Mouse (Mus musculus): ENCODE measurements at regions not wholly inside any gene's neighbourhood (a gene's known extent, or its start where the extent isn't known, plus 50 kb on each side); places are given as distances from the start of the nearest gene placed in this dataset.
A peak's percentile ranks its signal among the peaks of the same experiment; 100 is the strongest.

- no peak for DNase-seq
Observed at GRCm38 (mm10) chr7:115388874-115389273, 645.4 kb downstream of the Insc start.

DNA sequence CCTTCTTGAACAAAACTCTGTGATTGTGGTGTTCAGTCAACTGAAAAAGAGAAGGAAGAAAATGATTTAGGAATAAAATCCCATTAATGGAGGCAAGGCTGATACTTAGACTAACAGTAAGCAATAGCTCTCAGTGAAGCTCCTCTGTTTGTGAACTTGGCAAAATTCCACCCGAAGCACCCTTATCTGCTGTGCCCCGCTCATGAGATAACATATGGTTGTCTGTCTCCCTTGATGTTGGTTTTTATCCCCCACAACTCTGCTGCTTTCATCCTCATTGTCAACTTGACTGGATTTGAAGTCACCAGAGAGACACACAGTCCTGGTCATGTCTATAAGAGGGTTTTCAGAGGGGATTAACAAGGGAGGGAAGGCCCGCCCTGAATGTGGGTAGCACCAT is 646.1 kb downstream of the Sox6 start:
- no peak for DNase-seq

GRCm38 (mm10) chr7:115398202-115398601 is 640.4 kb downstream of the Sox6 start:
- no peak for DNase-seq

GRCm38 (mm10) chr7:115399461-115399860 is 639.1 kb downstream of the Sox6 start:
- DNase-seq = no peak

GRCm38 (mm10) chr7:115407889-115408288 is 630.7 kb downstream of the Sox6 start:
- DNase-seq = no peak

GRCm38 (mm10) chr7:115408915-115409314 is 629.7 kb downstream of the Sox6 start:
- no peak for DNase-seq

GRCm38 (mm10) chr7:115410501-115411230 is 627.9 kb downstream of the Sox6 start:
- no peak for DNase-seq

DNA sequence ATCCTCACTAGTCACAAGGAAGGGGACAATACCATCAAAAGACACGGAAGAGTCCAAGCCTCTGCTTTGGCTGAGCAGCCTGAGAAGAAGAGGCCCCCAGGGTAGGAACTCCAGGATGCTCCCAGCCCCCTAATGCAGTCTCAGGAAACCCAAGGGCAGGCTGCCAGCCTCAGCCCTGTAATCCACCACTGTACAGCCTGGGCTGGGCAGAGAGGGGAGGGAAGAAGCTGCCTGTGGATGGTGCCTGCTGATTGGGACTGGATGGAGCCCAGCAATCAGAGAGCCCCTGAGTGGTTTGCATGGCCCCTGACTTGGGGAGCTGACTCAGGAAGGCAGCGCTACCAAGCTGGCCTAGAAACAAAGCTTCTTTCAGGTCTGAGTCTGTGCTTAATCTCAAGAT is 627.1 kb downstream of the Sox6 start:
- peak; percentile 20 for DNase-seq

GRCm38 (mm10) chr7:115415147-115415561 is 623.4 kb downstream of the Sox6 start:
- no peak for DNase-seq
